Mouse (Mus musculus) heart, postnatal 0 days (tissue): ENCODE results near the gene Ago1.

ENCODE experiments used
- CTCF ChIP-seq: IDR thresholded peaks from 2 replicates; pipeline ENCODE4 v1.5.1; 2016; ENCODE audit warnings: antibody characterized with exemption, control low read depth, low read depth
- EP300 ChIP-seq: IDR thresholded peaks from 2 replicates; pipeline ENCODE4 v1.6.1; 2016; ENCODE audit warnings: antibody characterized with exemption, low read depth

- TF ChIP-seq CTCF (no peak), EP300 (no peak)
These were observed 34.3 kb downstream of the Ago1 start for GRCm38 (mm10) chr4:126434094-126434493.
